Comparison of ENCODE assay signal across 12 mouse cellular contexts in the genomic region with DNA sequence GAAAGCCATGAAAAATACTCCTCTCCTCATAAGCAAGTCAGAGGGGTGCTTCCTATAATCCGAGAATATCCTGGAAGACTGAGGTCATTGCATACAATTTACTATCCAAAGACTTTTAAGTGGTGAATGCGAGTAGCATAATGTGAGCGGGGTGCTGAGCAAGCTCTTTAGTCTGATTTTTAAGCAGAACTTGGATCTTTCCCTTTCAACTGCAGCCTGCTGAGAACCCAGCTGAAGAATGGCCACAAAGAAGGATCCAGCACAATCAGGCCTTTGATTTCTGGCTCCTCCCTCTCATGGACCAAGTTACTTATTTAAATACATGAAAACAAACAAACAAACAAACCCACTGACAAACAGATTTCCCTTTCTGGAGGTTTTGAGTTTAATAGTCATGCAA. TPM values are rescaled to one million over a fixed set of nuclear protein-coding genes. Genes with fewer than 3 reads are reported as not detected.
A peak's percentile ranks its signal among the peaks of the same experiment; 100 is the strongest.
DNase-seq lines count a peak whose midpoint lies in the region; ATAC-seq and TF ChIP-seq lines count a peak whose summit lies in the region.
"Had no signal": no experiment of that assay in that cellular context is flagged by ENCODE, and none has a peak within 500 bp of the region (broad histone marks: within the 10 kb centered on the region; RNA-seq: fewer than 3 reads in every experiment).

No protein-coding gene starts in this region.

- H3K4me2 ChIP-seq in forebrain, embryonic 16.5 days (ENCODE audit: low read length) = peak overlapping the region; percentile 57
- peak overlapping the region; percentile 50 for H3K4me2 ChIP-seq in midbrain, embryonic 14.5 days (ENCODE audit: low read length)
- no peak overlapping the region for H3K4me2 ChIP-seq in intestine, embryonic 16.5 days (ENCODE audit: low read depth, low read length)
- H3K4me2 ChIP-seq: liver, embryonic 15.5 days had no signal

- peak overlapping the region; percentile 76 for H3K9ac ChIP-seq in forebrain, embryonic 16.5 days (replicated peaks; ENCODE audit: low read depth, low read length)
- H3K9ac ChIP-seq in midbrain, embryonic 14.5 days (replicated peaks; ENCODE audit: low read length) = peak overlapping the region; percentile 79
- H3K9ac ChIP-seq in intestine, embryonic 16.5 days (ENCODE audit: low read depth, low read length) = no peak overlapping the region
- H3K9ac ChIP-seq: embryonic facial prominence, embryonic 15.5 days; liver, embryonic 15.5 days had no signal

- H3K4me1 ChIP-seq in forebrain, embryonic 16.5 days (replicated peaks; ENCODE audit: control insufficient read depth, insufficient read depth, low read length) = peaks cover 20% of the 10 kb centered on the region
- H3K4me1 ChIP-seq in midbrain, embryonic 14.5 days (ENCODE audit: control insufficient read depth, insufficient read depth, low read length) = 0 out of 2 replicates have a peak, but pooled peaks cover 12% of the 10 kb centered on the region
- H3K4me1 ChIP-seq in intestine, embryonic 16.5 days (ENCODE audit: control insufficient read depth, insufficient read depth, low read length) = 0 out of 2 replicates have a peak, but pooled peaks cover 2% of the 10 kb centered on the region
- H3K4me1 ChIP-seq: liver, embryonic 15.5 days had no signal

- H3K4me3 ChIP-seq in layer of hippocampus, adult 2 months = peak overlapping the region; percentile 80
- H3K4me3 ChIP-seq in forebrain, embryonic 16.5 days (replicated peaks; ENCODE audit: low read length) = peak overlapping the region; percentile 83
- H3K4me3 ChIP-seq in midbrain, embryonic 14.5 days (replicated peaks; ENCODE audit: low read depth, low read length) = peak overlapping the region; percentile 62
- H3K4me3 ChIP-seq in intestine, embryonic 16.5 days (ENCODE audit: low read length) = no peak overlapping the region
- H3K4me3 ChIP-seq: heart, adult 2 months; liver, embryonic 15.5 days had no signal

- peaks cover 14% of the 10 kb centered on the region for H3K36me3 ChIP-seq in forebrain, embryonic 16.5 days (ENCODE audit: control insufficient read depth, insufficient read depth)
- H3K36me3 ChIP-seq in midbrain, embryonic 14.5 days (ENCODE audit: control insufficient read depth, insufficient read depth, low read length) = peaks cover 10% of the 10 kb centered on the region
- no peaks in the 10 kb centered on the region for H3K36me3 ChIP-seq in intestine, embryonic 16.5 days (ENCODE audit: control insufficient read depth, insufficient read depth, low read length)
- H3K36me3 ChIP-seq: embryonic facial prominence, embryonic 15.5 days; liver, embryonic 15.5 days had no signal

- peak in 1 of 2 experiments; percentile 56 for DNase-seq in layer of hippocampus, adult 2 months (ENCODE audit: low spot score in 2 of 2)
- no peak for DNase-seq in layer of hippocampus, postnatal 10 days (ENCODE audit: low spot score in 2 of 2)
- DNase-seq in cerebellum, postnatal 10 days = peak; percentile 27 to 39
- peak; percentile 41 for DNase-seq in midbrain, embryonic 14.5 days
- DNase-seq in urinary bladder, postnatal 36 days (ENCODE audit: low spot score in 2 of 2) = no peak
- no peak for DNase-seq in adrenal gland, postnatal 4 days (ENCODE audit: low spot score in 2 of 2)
- DNase-seq: adrenal gland, adult 2 months; heart, adult 2 months had no signal

- H3K9me3 ChIP-seq in forebrain, embryonic 16.5 days (ENCODE audit: control insufficient read depth, low read length) = no peaks in the 10 kb centered on the region
- H3K9me3 ChIP-seq in midbrain, embryonic 14.5 days (ENCODE audit: control insufficient read depth, low read length) = no peaks in the 10 kb centered on the region
- 0 out of 2 replicates have a peak, but pooled peaks cover 2% of the 10 kb centered on the region for H3K9me3 ChIP-seq in intestine, embryonic 16.5 days (ENCODE audit: control insufficient read depth, low read length)
- H3K9me3 ChIP-seq: embryonic facial prominence, embryonic 15.5 days; liver, embryonic 15.5 days had no signal

- H3K27me3 ChIP-seq in forebrain, embryonic 16.5 days (replicated peaks; ENCODE audit: control insufficient read depth, insufficient read depth, low read length) = no peaks in the 10 kb centered on the region
- no peaks in the 10 kb centered on the region for H3K27me3 ChIP-seq in midbrain, embryonic 14.5 days (ENCODE audit: control insufficient read depth, insufficient read depth, low read length)
- H3K27me3 ChIP-seq in intestine, embryonic 16.5 days (replicated peaks; ENCODE audit: control insufficient read depth, insufficient read depth, low read length) = no peaks in the 10 kb centered on the region

- TF ChIP-seq CTCF in layer of hippocampus, adult 2 months (conservative IDR thresholded peaks at IDR 0.05) = no peak

- H3K27ac ChIP-seq in layer of hippocampus, adult 2 months = peak overlapping the region; percentile 97
- H3K27ac ChIP-seq in forebrain, embryonic 16.5 days (ENCODE audit: low read length) = peak overlapping the region; percentile 4; the same call in 1 of the 2 replicates
- H3K27ac ChIP-seq in midbrain, embryonic 14.5 days (replicated peaks; ENCODE audit: low read depth, low read length) = peak overlapping the region; percentile 90
- H3K27ac ChIP-seq in intestine, embryonic 16.5 days (ENCODE audit: low read length) = no peak overlapping the region
- H3K27ac ChIP-seq: embryonic facial prominence, embryonic 15.5 days; heart, adult 2 months; liver, embryonic 15.5 days had no signal

- WGBS in forebrain, embryonic 16.5 days = 23% methylated on average over 3 of the region's 3 CpGs
- WGBS in midbrain, embryonic 14.5 days = 47% methylated on average over 3 of the region's 3 CpGs
- WGBS in intestine, embryonic 16.5 days = 72% methylated on average over 3 of the region's 3 CpGs

- no peak for ATAC-seq in forebrain, embryonic 16.5 days
- no peak for ATAC-seq in midbrain, embryonic 14.5 days (ENCODE audit: low FRiP score, low TSS enrichment)
- ATAC-seq in intestine, embryonic 16.5 days = no peak

RNA-seq across cellular contexts. Expression of a gene that starts 0.9 kb away (rescaled TPM):
- total RNA-seq in layer of hippocampus, adult 2 months (2021) = 100 to 1,000 TPM; 270 to 283 TPM
- total RNA-seq in layer of hippocampus, postnatal 10 days (2021) = 100 to 1,000 TPM; 290 to 304 TPM
- 114 and 125 TPM in 2 replicates for polyA plus RNA-seq in forebrain, embryonic 16.5 days (2015; fragmentation: Nextera tagmentation; extraction: Ambion mirVana)
- polyA plus RNA-seq in midbrain, embryonic 14.5 days (2014; fragmentation: Nextera tagmentation; extraction: Ambion mirVana) = 122 and 125 TPM in 2 replicates
- total RNA-seq in adrenal gland, postnatal 4 days (2021) = 10 to 100 TPM; 44.2 to 45.6 TPM
- 8.2 and 8.5 TPM in 2 replicates for polyA plus RNA-seq in intestine, embryonic 16.5 days (2015; fragmentation: Nextera tagmentation; extraction: Ambion mirVana)
- polyA plus RNA-seq: liver, embryonic 15.5 days had no signal

RNA-seq across cellular contexts. Expression of a gene that starts 59.2 kb away (rescaled TPM):
- total RNA-seq in layer of hippocampus, adult 2 months (2021) = 10 to 100 TPM; 56.6 to 60.3 TPM
- total RNA-seq in layer of hippocampus, postnatal 10 days (2021) = 10 to 100 TPM; 50.3 to 53.1 TPM
- 26.7 and 28.2 TPM in 2 replicates for polyA plus RNA-seq in forebrain, embryonic 16.5 days (2015; fragmentation: Nextera tagmentation; extraction: Ambion mirVana)
- polyA plus RNA-seq in midbrain, embryonic 14.5 days (2014; fragmentation: Nextera tagmentation; extraction: Ambion mirVana) = 29.0 and 34.3 TPM in 2 replicates
- 10 to 100 TPM; 24.6 to 26.4 TPM for total RNA-seq in adrenal gland, postnatal 4 days (2021)
- 15.9 and 18.7 TPM in 2 replicates for polyA plus RNA-seq in intestine, embryonic 16.5 days (2015; fragmentation: Nextera tagmentation; extraction: Ambion mirVana)

Comparison
In these comparisons a context has a peak if more than half of its experiments do, and no peak if none do; other contexts are left out.
1. DNase-seq: peak in cerebellum, postnatal 10 days (2 of 2) and midbrain, embryonic 14.5 days (single experiment); none in layer of hippocampus, postnatal 10 days (0 of 2), urinary bladder, postnatal 36 days (0 of 2) and adrenal gland, postnatal 4 days (0 of 2).
2. RNA of a gene that starts 0.9 kb away (total RNA-seq): 290 to 304 TPM in layer of hippocampus, postnatal 10 days and 270 to 283 TPM in layer of hippocampus, adult 2 months; 44.2 to 45.6 TPM in adrenal gland, postnatal 4 days; every median in the first group is over 4 times any median in the second.